Comparison of ENCODE assay signal across 8 mouse cellular contexts in genomic region chr13:72639441-72640130, GRCm38 (mm10). TPM values are rescaled to one million over a fixed set of nuclear protein-coding genes. Genes with fewer than 3 reads are reported as not detected.
A peak's percentile ranks its signal among the peaks of the same experiment; 100 is the strongest.
DNase-seq lines count a peak whose midpoint lies in the region; ATAC-seq and TF ChIP-seq lines count a peak whose summit lies in the region.

No protein-coding gene starts in this region.

- peaks cover 7% of the 10 kb centered on the region; the same call in 1 of the 2 replicates for H3K27me3 ChIP-seq in liver, adult 2 months (ENCODE audit: control insufficient read depth, insufficient read depth, low read length)
- H3K27me3 ChIP-seq in heart, embryonic 13.5 days (replicated peaks) = peaks cover 94% of the 10 kb centered on the region
- peaks cover 93% of the 10 kb centered on the region for H3K27me3 ChIP-seq in limb, embryonic 12.5 days

- H3K9me3 ChIP-seq in heart, embryonic 13.5 days = no peaks in the 10 kb centered on the region
- no peaks in the 10 kb centered on the region for H3K9me3 ChIP-seq in limb, embryonic 12.5 days

- H3K79me2 ChIP-seq in liver, adult 2 months (ENCODE audit: control insufficient read depth, insufficient read depth, low read length) = no peaks in the 10 kb centered on the region

- no peak for TF ChIP-seq POLR2A in liver, adult 2 months (IDR thresholded peaks at IDR 0.05; ENCODE audit: extremely low read depth, insufficient read depth, low read length)

- H3K4me3 ChIP-seq in liver, adult 2 months (ENCODE audit: insufficient read depth, low read depth, low read length) = peak overlapping the region; percentile 54
- H3K4me3 ChIP-seq in brown adipose tissue, adult 24 weeks (ENCODE audit: insufficient read depth, low read depth, low read length) = peak overlapping the region; percentile 59
- peak overlapping the region; percentile 63 for H3K4me3 ChIP-seq in heart, embryonic 13.5 days
- H3K4me3 ChIP-seq in limb, embryonic 12.5 days (replicated peaks) = peak overlapping the region; percentile 41

- 0 out of 2 replicates have a peak, but pooled peaks cover 3% of the 10 kb centered on the region for H3K4me1 ChIP-seq in liver, adult 2 months (ENCODE audit: control insufficient read depth, insufficient read depth, low read length)
- no peaks in the 10 kb centered on the region; the same call in none of the 2 replicates for H3K4me1 ChIP-seq in brown adipose tissue, adult 24 weeks (ENCODE audit: control insufficient read depth, insufficient read depth, insufficient read length, low read length)
- H3K4me1 ChIP-seq in heart, embryonic 13.5 days = peaks cover 20% of the 10 kb centered on the region
- peaks cover 24% of the 10 kb centered on the region for H3K4me1 ChIP-seq in limb, embryonic 12.5 days (replicated peaks)

- H3K9ac ChIP-seq in liver, adult 2 months (ENCODE audit: low read depth, low read length) = no peak overlapping the region; the same call in 1 of the 2 replicates
- peak overlapping the region; percentile 79 for H3K9ac ChIP-seq in heart, embryonic 13.5 days
- H3K9ac ChIP-seq in limb, embryonic 12.5 days (replicated peaks) = peak overlapping the region; percentile 8

- H3K36me3 ChIP-seq in liver, adult 2 months (ENCODE audit: control insufficient read depth, insufficient read depth, low read length) = no peaks in the 10 kb centered on the region
- H3K36me3 ChIP-seq in heart, embryonic 13.5 days = no peaks in the 10 kb centered on the region
- H3K36me3 ChIP-seq in limb, embryonic 12.5 days = no peaks in the 10 kb centered on the region

- WGBS in liver, adult 2 months = 1% methylated on average over 32 of the region's 32 CpGs
- WGBS in heart, embryonic 13.5 days = 1% methylated on average over 32 of the region's 32 CpGs
- WGBS in limb, embryonic 12.5 days = 1% methylated on average over 32 of the region's 32 CpGs

- H3K4me2 ChIP-seq in heart, embryonic 13.5 days = peak overlapping the region; percentile 93
- peak overlapping the region; percentile 58 for H3K4me2 ChIP-seq in limb, embryonic 12.5 days

- peak; percentile 37 for DNase-seq in liver, adult 2 months (ENCODE audit: extremely low read depth, low read depth, low spot score)
- DNase-seq in liver = no peak
- DNase-seq in retina, embryonic 14.5 days (ENCODE audit: low spot score) = peak; percentile 57
- no peak for DNase-seq in layer of hippocampus, adult 9-11 months
- no peak for DNase-seq in urinary bladder, adult 2 months (ENCODE audit: low spot score)

- no peak overlapping the region for H3K27ac ChIP-seq in liver, adult 2 months (replicated peaks; ENCODE audit: insufficient read depth, low read depth, low read length)
- H3K27ac ChIP-seq in brown adipose tissue, adult 24 weeks (replicated peaks; ENCODE audit: low read depth, low read length) = no peak overlapping the region
- H3K27ac ChIP-seq in heart, embryonic 13.5 days (replicated peaks) = no peak overlapping the region
- H3K27ac ChIP-seq in limb, embryonic 12.5 days = no peak overlapping the region

- TF ChIP-seq CTCF in liver, adult 2 months (IDR thresholded peaks at IDR 0.05; ENCODE audit: low read depth, low read length) = no peak

- ATAC-seq in heart, embryonic 13.5 days (ENCODE audit: extremely low read depth, insufficient number of reproducible peaks, low FRiP score, low TSS enrichment) = no peak
- peak; percentile 38; the same call in 1 of the 2 replicates for ATAC-seq in limb, embryonic 12.5 days (ENCODE audit: insufficient number of reproducible peaks, insufficient read depth, low FRiP score, low TSS enrichment, low read depth)

RNA-seq across cellular contexts. Expression of gene Irx2, which starts 11.0 kb away (rescaled TPM):
- not detected in 2 replicates for total RNA-seq in liver, adult 2 months (2014; rRNA removed)
- polyA plus RNA-seq in liver, adult 2 months (2012; rRNA removed) = 0.30 TPM in 1 of 2 replicates, not detected in the other
- 0.67 and 0.79 TPM in 2 replicates for polyA plus RNA-seq in brown adipose tissue, adult 24 weeks (2012; ENCODE audit: insufficient read depth, insufficient read length, missing spikeins)
- 9.3 and 12.6 TPM in 2 replicates for polyA plus RNA-seq in heart, embryonic 13.5 days (2015; fragmentation: Nextera tagmentation; extraction: Ambion mirVana)
- 8.7 and 9.5 TPM in 2 replicates for polyA plus RNA-seq in limb, embryonic 12.5 days (2016; fragmentation: Nextera tagmentation; extraction: Ambion mirVana)
- 1.0 and 2.0 TPM in 2 replicates for polyA plus RNA-seq in urinary bladder, adult 2 months (2012; rRNA removed)

Comparison
In these comparisons a context has a peak if more than half of its experiments do, and no peak if none do; other contexts are left out.
1. DNase-seq: peak in liver, adult 2 months (single experiment) and retina, embryonic 14.5 days (single experiment); none in liver (single experiment), layer of hippocampus, adult 9-11 months (single experiment) and urinary bladder, adult 2 months (single experiment).
2. Peak in every context shown above with its lines, with median percentiles within 50 percentile points of each other: H3K4me3 ChIP-seq.